Mouse (Mus musculus) C2C12 (cell line): ENCODE measurements around the gene B4gat1. TPM values are rescaled to one million over a fixed set of nuclear protein-coding genes. Genes with fewer than 3 reads are reported as not detected.

Experiments
- H3K27me3 ChIP-seq: one replicate; pipeline ENCODE4 v1.6.1; 2011; ENCODE audit not compliant: control insufficient read depth, insufficient read depth, insufficient read length
- H3K36me3 ChIP-seq: one replicate; pipeline ENCODE4 v1.6.1; 2011; ENCODE audit not compliant: control insufficient read depth, insufficient read depth
- H3K4me3 ChIP-seq: one replicate; pipeline ENCODE4 v1.5.1; 2011; ENCODE audit warnings: mild to moderate bottlenecking, control low read depth; ENCODE audit not compliant: poor library complexity, insufficient read depth, severe bottlenecking
- H3K79me2 ChIP-seq: one replicate; pipeline ENCODE4 v1.6.1; 2011; ENCODE audit not compliant: control insufficient read depth, insufficient read depth
- H3K79me3 ChIP-seq: one replicate; pipeline ENCODE4 v1.6.1; 2011; ENCODE audit warnings: low read depth, control low read depth
- H3ac ChIP-seq: one replicate; pipeline ENCODE3; 2011; ENCODE audit warnings: low read depth; ENCODE audit not compliant: control insufficient read depth, insufficient read length
- CEBPB ChIP-seq: IDR thresholded peaks from one replicate; pipeline ENCODE4 v1.6.1; 2011; ENCODE audit warnings: low read depth, mild to moderate bottlenecking, control low read depth, moderate library complexity
- CTCF ChIP-seq: IDR thresholded peaks from one replicate; pipeline ENCODE4 v1.5.1; 2011; ENCODE audit not compliant: control insufficient read depth, insufficient read depth, insufficient read length
- FOSL1 ChIP-seq: IDR thresholded peaks from one replicate; pipeline ENCODE4 v1.8.0; 2011; ENCODE audit warnings: mild to moderate bottlenecking, low read length; ENCODE audit not compliant: poor library complexity, insufficient read depth, severe bottlenecking
- MAX ChIP-seq: IDR thresholded peaks from one replicate; pipeline ENCODE4 v1.6.1; 2011; ENCODE audit warnings: mild to moderate bottlenecking, control low read depth
- MYOD1 ChIP-seq: IDR thresholded peaks from one replicate; pipeline ENCODE4 v1.6.1; 2011; ENCODE audit warnings: low read depth; ENCODE audit not compliant: control insufficient read depth, insufficient read length
- MYOG ChIP-seq: IDR thresholded peaks from one replicate; pipeline ENCODE4 v1.6.1; 2011; ENCODE audit not compliant: control insufficient read depth, insufficient read length; ENCODE audit errors: extremely low read depth
- USF1 ChIP-seq: IDR thresholded peaks from one replicate; pipeline ENCODE4 v1.6.1; 2011; ENCODE audit warnings: low read depth, mild to moderate bottlenecking, control low read depth, moderate library complexity
- polyA plus RNA-seq: library from polyadenylated mRNA; unstranded; fragments of >200 nt; fragmentation: generic; extraction: Trizol; gene quantifications from one replicate; pipeline ENCODE4 v1.2.1, GENCODE M21; 2012; ENCODE audit warnings: missing spikeins

The B4gat1 gene
- polyA plus RNA-seq, 1 experiment, result 28.1 TPM

DNA sequence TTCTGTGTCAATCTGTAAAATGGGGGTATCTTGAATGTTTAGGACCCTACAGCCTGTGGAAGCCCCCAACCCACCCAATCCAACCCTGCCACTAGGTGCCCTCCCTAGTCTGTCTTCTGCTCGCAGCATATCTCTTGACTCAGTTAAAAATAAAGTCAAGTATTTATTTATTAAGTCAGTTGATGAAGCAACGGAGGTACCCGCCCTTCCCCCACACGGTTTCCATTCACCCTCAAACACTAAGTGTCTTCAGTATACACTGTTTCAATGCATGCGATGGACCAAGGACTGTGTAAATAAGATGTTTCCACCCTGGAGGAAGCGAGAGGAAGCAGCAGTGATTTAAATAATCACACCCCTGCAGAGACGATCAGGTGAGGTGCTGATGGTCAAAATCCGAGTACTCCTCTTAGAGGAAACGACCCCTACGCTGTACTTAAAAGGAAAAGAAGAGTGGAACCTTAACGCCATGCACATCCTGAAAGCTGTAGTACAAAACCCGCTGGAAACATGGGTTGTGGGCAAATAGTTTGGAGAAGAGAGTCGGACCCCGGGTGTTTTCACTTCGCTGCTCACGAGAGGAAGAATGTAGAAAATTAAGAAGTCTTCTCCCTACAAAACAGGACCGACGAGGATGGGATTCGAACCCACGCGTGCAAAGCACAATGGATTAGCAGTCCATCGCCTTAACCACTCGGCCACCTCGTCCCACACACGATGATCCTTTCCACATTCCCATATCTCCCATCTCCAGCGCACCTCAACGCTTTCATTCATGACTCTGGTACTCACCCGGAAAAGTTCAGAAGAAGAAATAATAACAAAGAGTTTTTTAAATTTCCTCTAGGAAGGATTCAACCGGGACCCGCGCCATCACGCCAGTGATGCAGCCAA lies 701 bp upstream of the B4gat1 start:
- H3K36me3 ChIP-seq, result peaks cover 3% of the 10 kb centered on the region
- H3K27me3 ChIP-seq, result no peaks in the 10 kb centered on the region
- TF ChIP-seq CTCF, result no peak
- no peak for TF ChIP-seq FOSL1
- no peak for TF ChIP-seq CEBPB
- no peak for TF ChIP-seq USF1
- no peak for TF ChIP-seq MAX
- no peak for TF ChIP-seq MYOG
- no peak for TF ChIP-seq MYOD1
- H3K4me3 ChIP-seq, result peak overlapping the region; percentile 70
- H3K79me3 ChIP-seq, result peaks cover 20% of the 10 kb centered on the region
- H3ac ChIP-seq, result peak overlapping the region; percentile 83
- peaks cover 39% of the 10 kb centered on the region for H3K79me2 ChIP-seq

DNA sequence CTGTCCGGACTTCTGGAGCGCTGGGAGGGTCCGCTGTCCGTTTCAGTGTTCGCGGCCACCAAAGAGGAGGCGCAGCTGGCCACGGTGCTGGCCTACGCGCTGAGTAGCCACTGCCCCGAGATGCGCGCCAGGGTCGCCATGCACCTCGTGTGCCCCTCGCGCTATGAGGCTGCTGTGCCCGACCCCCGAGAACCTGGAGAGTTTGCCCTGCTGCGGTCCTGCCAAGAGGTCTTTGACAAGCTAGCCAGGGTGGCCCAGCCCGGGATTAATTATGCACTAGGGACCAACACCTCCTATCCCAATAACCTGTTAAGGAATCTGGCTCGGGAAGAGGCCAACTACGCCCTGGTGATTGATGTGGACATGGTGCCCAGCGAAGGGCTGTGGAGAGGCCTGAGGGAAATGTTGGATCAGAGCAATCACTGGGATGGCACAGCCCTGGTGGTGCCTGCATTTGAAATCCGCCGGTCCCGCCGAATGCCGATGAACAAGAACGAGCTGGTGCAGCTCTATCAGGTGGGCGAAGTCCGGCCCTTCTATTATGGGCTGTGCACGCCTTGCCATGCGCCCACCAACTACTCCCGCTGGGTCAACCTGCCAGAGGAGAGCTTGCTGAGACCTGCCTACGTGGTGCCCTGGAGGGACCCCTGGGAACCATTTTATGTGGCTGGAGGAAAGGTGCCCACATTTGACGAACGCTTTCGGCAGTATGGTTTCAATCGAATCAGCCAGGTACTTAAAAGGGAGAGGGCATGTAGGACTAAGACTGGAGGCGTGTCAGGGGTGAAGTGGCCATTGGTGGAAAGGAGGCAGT lies 882 bp downstream of the B4gat1 start:
- Histone ChIP-seq H3K4me3 (peak overlapping the region; percentile 70), H3K27me3 (no peaks in the 10 kb centered on the region), H3K36me3 (peaks cover 9% of the 10 kb centered on the region), H3K79me2 (peaks cover 55% of the 10 kb centered on the region), H3K79me3 (peaks cover 30% of the 10 kb centered on the region), H3ac (peak overlapping the region; percentile 83)
- TF ChIP-seq CTCF, result no peak
- no peak for TF ChIP-seq MYOG
- no peak for TF ChIP-seq MAX
- no peak for TF ChIP-seq USF1

DNA sequence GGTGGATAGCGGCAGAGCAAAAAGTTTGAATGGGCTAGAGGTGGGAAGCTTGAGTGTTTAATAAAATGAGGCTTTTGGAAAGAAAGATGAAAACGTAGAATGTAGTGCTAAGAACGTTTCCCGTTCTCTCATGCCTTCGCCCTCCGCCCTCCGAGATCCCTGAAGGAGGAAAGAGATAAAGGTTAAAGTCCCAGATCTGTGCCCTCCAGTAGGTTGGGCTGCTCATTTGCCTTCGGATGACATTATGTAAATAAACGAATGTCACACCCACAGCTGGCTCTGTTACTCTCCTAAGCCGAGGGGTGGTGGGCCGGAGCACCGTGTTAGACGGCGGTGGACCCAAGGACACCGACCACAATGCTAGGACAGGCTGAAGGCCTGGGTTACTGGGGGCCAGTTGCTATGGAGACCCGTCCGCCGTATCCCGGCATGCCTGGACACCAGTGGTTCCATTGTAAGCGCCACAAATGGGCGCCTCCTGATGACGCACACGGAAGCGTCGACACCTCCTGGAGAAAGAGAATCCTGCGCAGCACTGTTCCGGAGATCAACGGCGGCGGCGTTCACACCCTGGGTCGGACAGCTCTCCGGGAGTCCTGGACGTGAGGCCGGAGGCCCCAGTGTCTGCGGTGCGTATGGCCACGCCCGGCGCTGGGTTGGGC lies 2.4 kb downstream of the B4gat1 start, which contains the start of gene Brms1:
TSS of gene Brms1 (plus strand) at position 493 of the 662 bp plus-strand sequence.
- Histone ChIP-seq H3K4me3 (peak within 1 kb of the TSS; percentile 72), H3K27me3 (no peaks in the 10 kb centered on the region), H3K79me3 (peaks cover 30% of the 10 kb centered on the region), H3ac (peak within 1 kb of the TSS; percentile 92), H3K79me2 (peaks cover 65% of the 10 kb centered on the region), H3K36me3 (peaks cover 15% of the 10 kb centered on the region)
- TF ChIP-seq CTCF, result no peak
- peak; percentile 54 for TF ChIP-seq MAX

DNA sequence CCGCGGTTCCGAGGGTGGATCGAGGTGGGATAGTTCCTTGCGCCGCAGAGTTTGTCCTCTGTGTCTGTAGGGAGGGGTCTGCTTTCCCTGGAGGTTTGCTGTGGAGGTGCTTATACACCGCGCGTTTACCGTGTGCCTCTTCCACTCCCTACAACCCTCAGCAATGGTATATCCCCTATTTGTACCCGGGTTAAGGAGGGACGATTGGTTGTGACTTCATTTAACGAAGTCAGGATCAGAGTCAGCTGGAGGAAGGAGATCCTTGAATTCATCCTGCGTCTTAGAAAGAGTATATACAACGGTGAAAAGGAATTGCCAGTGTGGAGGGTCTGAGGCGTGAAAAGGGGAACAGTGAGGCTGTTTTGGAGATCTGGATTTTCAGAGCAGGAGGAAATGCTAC lies 3.0 kb downstream of the B4gat1 start:
- Histone ChIP-seq H3K79me3 (peaks cover 30% of the 10 kb centered on the region), H3K36me3 (peaks cover 21% of the 10 kb centered on the region), H3K79me2 (peaks cover 69% of the 10 kb centered on the region), H3ac (peak overlapping the region; percentile 92), H3K27me3 (no peaks in the 10 kb centered on the region), H3K4me3 (peak overlapping the region; percentile 72)
- no peak for TF ChIP-seq MAX
- no peak for TF ChIP-seq CEBPB
- no peak for TF ChIP-seq USF1
- TF ChIP-seq FOSL1, result no peak
- TF ChIP-seq MYOD1, result no peak
- TF ChIP-seq MYOG, result no peak
- no peak for TF ChIP-seq CTCF

DNA sequence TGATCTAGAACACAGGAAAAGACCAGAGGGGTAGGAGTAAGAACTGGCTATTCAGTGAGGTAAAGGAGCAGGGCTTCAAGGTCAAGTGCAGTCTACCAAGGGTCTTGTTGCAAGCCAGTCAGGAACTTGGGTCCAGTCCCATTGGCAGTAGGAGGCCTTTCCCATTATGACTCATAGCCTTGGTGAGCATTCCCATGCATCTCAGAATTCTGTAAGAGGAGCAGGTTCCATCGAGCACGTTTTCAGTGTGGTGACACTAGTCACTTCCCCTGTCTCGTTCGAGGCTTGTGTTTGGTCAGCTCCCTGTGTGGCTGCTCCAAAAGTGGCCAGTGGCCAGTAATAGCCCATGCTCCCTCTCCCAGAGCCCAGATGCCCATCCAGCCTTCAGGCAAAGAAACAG lies 6.9 kb downstream of the B4gat1 start:
- TF ChIP-seq USF1 (no peak), MAX (peak; percentile 56)
- Histone ChIP-seq H3K79me2 (peaks cover 52% of the 10 kb centered on the region), H3K27me3 (no peaks in the 10 kb centered on the region), H3K79me3 (peaks cover 25% of the 10 kb centered on the region), H3K4me3 (no peak overlapping the region), H3K36me3 (peaks cover 42% of the 10 kb centered on the region), H3ac (no peak overlapping the region)
